Mouse (Mus musculus) megakaryocyte-erythroid progenitor cell, adult 5-6 weeks (primary cell): ENCODE measurements at regions not wholly inside any gene's neighbourhood (a gene's known extent, or its start where the extent isn't known, plus 50 kb on each side); places are given as distances from the start of the nearest gene placed in this dataset.

Experiments used
- ATAC-seq: replicated peaks from 2 replicates; pipeline ENCODE4 v1.8.0; 2016; ENCODE audit warnings: mild to moderate bottlenecking, inconsistent platforms; ENCODE audit not compliant: severe bottlenecking, poor library complexity, low FRiP score, low TSS enrichment

GRCm38 (mm10) chr19:21214253-21214652 is 57.8 kb upstream of the Zfand5 start:
- ATAC-seq: no peak

- ATAC-seq: no peak
Measured at GRCm38 (mm10) chr19:21193461-21193860, 78.6 kb upstream of the Zfand5 start.

GRCm38 (mm10) chr19:21192576-21192975 is 79.5 kb upstream of the Zfand5 start:
- ATAC-seq: no peak

GRCm38 (mm10) chr19:21189216-21189615 is 82.9 kb upstream of the Zfand5 start:
- no peak for ATAC-seq

GRCm38 (mm10) chr19:21186656-21187055 is 85.4 kb upstream of the Zfand5 start:
- no peak for ATAC-seq

- no peak for ATAC-seq
Measured at GRCm38 (mm10) chr19:21186016-21186415, 86.1 kb upstream of the Zfand5 start.

GRCm38 (mm10) chr19:21183028-21183427 is 89.0 kb upstream of the Zfand5 start:
- ATAC-seq: no peak

- ATAC-seq: no peak
Measured at GRCm38 (mm10) chr19:21179886-21180285, 92.2 kb upstream of the Zfand5 start.

- no peak for ATAC-seq
Measured at GRCm38 (mm10) chr19:21175426-21175831, 96.6 kb upstream of the Zfand5 start.

GRCm38 (mm10) chr19:21174636-21175035 is 97.4 kb upstream of the Zfand5 start:
- no peak for ATAC-seq

GRCm38 (mm10) chr19:21173896-21174483 is 98.1 kb upstream of the Zfand5 start:
- ATAC-seq: no peak

- no peak for ATAC-seq
Measured at GRCm38 (mm10) chr19:21171191-21171590, 100.9 kb upstream of the Zfand5 start.

- no peak for ATAC-seq
Measured at GRCm38 (mm10) chr19:21170785-21171184, 101.3 kb upstream of the Zfand5 start.

- ATAC-seq: no peak
Measured at GRCm38 (mm10) chr19:21166939-21167338, 105.1 kb upstream of the Zfand5 start.

- no peak for ATAC-seq
Measured at GRCm38 (mm10) chr19:21166465-21166860, 105.6 kb upstream of the Zfand5 start.

GRCm38 (mm10) chr19:21165763-21166464 is 106.2 kb upstream of the Zfand5 start:
- no peak for ATAC-seq

- ATAC-seq: no peak
Measured at GRCm38 (mm10) chr19:21163978-21164377, 108.1 kb upstream of the Zfand5 start.

GRCm38 (mm10) chr19:21160946-21161345 is 111.1 kb upstream of the Zfand5 start:
- no peak for ATAC-seq

- ATAC-seq: no peak
Measured at GRCm38 (mm10) chr19:21159189-21160137, 112.6 kb upstream of the Zfand5 start.

- no peak for ATAC-seq
Measured at GRCm38 (mm10) chr19:21154162-21154561, 117.9 kb upstream of the Zfand5 start.
